Mouse (Mus musculus) mature B cell (primary cell): ENCODE results near the gene Ppp1r14a.

ENCODE experiments used
- in situ Hi-C: fragments of 300-500 bp; cut with MboI; formaldehyde crosslinking; loops from 2 replicates; pipeline ENCODE4 v1.14.3; 2019

Ppp1r14a gene

GRCm38 (mm10) chr7:29303738-29304462 is 14.8 kb downstream of the Ppp1r14a start, which contains the start of gene Dpf1:
TSS of gene Dpf1 (plus strand) at chr7:29303951.
- in situ Hi-C loops, result no loop called here

DNA sequence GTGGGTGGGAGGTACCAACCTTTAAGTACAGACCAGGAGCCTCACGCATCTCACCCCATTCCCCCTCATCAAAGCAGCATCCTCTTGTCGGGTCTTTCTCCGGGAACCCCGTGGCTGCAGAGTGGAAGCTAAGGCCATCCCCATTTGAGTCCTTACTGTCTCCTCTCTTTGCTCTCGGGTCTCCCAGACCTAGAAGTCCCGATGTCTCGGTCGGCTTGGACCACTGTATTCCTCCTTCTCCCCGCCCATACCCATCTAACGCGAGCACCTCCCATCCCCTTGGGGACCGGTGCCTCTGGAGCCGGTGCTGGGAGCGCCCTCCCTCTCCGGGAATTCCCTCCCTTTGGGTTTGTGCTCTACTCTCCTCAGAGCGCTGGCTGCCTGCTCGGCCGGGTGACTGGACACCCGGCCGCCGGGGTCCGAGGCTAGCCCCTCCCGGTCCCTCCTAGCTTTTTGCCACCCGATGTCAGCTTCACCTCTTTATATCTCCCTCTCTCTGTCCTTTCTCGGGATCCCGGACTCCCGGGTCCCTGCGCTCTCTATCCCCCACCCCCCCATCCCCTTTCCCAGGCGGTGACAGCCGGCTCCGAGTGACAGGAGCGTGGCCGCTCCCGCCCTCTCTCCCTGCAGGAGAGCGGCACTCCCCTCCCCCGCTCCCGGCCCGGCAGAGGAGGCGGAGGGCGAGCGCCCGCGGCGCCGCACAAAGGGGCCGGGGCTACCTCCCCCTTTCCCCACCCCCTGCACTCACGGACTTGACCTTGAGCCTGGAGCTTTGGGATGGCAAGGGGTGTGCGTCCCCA is 15.6 kb downstream of the Ppp1r14a start:
- in situ Hi-C loops, result no loop called here

DNA sequence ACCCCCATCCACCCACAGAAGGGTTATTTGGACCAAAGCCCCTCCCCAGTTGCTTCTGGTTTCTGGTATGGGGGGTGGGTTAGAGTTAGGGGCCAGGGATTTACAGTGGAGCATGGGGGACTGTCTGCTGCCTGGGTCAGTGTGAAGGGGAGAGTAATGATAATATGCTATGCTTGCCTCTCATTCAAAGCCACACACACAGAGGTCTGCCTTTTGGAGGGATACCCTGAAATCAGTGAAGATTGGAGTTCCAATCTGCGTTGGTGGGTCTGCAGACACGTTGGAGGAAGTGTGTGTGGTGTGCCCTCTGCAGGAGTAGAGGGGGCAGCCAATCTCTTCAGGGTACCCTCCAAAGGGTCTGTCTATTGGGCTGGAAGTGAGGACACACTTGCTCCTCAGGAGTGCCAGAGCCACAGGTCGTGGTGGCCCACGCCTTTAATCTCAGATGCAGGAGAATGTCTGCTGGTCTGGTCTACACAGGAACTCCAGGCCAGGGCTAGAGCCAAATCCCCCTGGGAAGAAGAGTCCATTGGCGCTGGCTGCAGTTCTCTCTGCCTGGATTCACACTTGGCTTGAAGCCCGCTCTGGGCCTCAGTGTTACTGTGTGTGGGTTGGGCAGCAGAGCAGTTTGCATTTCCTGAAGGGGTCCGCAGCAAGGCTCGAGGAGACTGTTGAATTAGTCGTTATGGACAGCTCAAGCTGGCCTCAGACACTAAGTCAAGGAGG is 16.3 kb downstream of the Ppp1r14a start:
- in situ Hi-C loops, result no loop called here

DNA sequence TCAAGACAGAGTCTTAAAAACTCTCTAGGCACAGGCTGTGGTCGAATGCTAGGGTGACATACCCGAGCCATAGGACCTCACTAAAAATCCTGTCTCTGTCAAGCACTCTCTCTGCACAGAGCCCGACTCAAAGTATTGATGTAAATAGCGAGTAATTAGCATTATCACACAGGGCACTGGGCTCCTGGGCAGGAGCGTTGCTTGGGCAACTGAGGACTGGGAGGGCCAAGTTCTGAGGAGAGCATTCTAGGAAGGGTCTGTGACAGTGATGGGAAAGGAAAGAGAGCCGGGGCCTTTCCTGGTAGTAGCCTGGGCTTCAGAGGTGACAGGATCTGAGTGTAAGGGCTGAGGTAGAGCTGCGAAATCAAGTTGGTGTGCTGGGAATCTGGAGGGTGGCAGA is 17.0 kb downstream of the Ppp1r14a start:
- in situ Hi-C loops, result no loop called here

DNA sequence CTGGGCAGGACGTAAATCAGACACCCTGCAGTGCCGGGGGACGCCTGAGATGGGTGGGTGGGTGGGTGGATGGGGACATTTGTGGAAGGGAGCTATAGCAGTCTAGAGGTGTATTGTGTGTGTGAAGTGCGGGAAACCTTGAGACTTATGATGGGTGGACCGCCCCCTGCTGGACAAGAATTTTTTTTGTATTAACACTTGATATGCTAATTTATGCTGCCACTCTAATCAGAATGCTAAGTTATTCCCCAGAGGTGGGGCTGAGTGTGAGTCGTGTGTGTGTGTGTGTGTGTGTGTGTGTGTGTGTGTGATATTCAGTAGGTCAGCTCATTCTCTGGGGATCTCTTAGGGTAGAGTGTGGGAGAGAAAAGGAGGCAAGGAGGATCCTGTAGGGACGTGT is 17.5 kb downstream of the Ppp1r14a start:
- in situ Hi-C loops, result no loop called here

GRCm38 (mm10) chr7:29307350-29308104 is 18.4 kb downstream of the Ppp1r14a start:
- in situ Hi-C loops, result no loop called here

GRCm38 (mm10) chr7:29309221-29309721 is 20.2 kb downstream of the Ppp1r14a start:
- in situ Hi-C loops, result no loop called here

DNA sequence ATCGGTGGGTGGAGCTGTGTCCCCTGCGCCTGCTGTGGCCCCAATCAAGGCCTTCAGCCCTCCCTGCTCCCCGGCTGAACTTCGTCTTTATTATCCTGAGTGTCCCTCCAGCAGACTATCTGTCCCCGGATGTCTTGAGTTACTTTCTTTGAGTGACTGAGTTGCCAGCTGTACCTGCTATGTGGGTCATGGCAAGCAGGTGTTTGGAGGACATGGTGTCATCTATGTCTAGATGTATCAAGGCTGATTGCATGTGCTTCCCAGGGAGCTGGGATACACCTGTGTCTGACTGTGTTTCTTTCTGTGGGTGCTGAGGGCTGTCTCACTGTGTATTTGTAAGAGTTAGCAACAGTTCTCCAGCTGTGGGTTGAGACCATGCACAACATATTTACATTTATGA is 20.6 kb downstream of the Ppp1r14a start:
- in situ Hi-C loops, result no loop called here

GRCm38 (mm10) chr7:29313051-29313450 is 23.9 kb downstream of the Ppp1r14a start:
- in situ Hi-C loops, result no loop called here

DNA sequence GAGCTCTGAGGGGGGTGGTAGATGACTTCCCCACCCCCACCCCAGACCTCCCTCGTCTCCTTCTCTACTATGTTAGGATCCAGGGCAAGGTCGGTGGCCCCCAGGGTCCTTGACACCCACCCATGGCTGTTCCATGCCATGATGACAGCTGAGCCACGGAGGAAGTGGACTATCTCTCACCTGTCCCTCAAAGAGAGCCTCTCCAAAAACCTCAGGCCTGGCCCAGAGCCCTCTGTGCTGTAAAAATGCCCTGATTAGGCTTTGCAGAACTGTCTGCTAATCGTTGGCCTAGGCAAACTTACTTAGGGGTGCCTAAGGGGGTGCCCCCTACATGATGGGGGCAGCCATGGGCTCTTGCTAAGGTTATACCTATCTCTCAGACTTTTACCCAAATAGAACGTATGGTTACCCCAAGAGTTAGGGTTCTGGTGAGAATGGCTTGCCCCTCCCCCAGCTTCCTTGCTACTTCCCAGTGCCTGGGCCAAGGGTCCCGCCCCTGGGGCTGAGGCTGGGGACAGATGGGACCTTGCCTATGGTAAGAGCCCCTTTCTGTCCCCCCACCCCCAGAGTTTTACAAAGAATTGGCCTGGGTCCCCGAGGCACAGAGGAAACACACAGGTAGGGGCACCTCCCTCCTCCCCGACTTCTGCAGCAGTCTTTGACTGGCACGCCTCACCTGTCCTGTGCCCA is 24.6 kb downstream of the Ppp1r14a start:
- in situ Hi-C loops, result no loop called here

- in situ Hi-C loops, result no loop called here
These were observed 25.9 kb downstream of the Ppp1r14a start for GRCm38 (mm10) chr7:29314844-29315628.

- in situ Hi-C loops, result no loop called here
These were observed 27.1 kb downstream of the Ppp1r14a start for GRCm38 (mm10) chr7:29316137-29316734.

DNA sequence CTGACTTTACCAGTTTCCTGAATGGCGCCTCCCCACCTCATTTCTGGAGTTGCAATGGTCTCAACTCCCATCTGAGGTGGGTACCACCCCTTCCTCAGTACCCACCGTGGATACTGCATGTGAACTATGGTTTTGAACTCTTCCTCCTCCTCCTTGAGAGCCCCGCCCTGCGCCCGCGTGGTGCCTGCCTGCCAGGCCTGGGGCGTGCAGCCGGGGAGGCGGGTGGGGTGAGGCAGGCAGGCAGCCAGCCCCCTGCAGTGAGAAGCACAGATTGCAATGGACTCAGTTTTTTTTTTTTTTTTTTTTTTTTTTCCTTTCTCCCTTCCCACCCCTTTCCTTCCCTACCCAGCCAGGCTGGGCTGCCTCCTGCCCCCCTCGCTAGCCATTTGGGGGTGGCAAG is 27.9 kb downstream of the Ppp1r14a start:
- in situ Hi-C loops, result no loop called here

DNA sequence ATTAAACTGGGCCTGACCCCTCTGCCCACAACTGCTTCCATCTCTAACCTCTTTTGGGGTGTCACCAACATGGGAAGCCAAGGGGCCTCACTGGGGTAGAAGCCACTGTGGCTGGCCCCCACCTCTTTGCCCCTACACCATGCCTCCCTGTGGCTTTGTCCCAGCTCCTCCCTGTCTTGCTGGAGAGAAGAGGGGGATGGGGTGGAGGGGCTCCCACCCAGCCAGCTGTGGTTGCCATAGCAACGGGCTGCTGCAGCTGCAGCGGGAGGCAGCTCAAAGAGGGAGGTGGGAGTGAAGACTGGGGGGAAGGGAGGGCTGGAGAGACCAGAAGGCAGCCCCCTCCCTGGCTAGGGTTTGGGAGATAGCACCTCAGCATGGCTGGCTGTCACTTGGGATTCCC is 28.4 kb downstream of the Ppp1r14a start:
- in situ Hi-C loops, result no loop called here

DNA sequence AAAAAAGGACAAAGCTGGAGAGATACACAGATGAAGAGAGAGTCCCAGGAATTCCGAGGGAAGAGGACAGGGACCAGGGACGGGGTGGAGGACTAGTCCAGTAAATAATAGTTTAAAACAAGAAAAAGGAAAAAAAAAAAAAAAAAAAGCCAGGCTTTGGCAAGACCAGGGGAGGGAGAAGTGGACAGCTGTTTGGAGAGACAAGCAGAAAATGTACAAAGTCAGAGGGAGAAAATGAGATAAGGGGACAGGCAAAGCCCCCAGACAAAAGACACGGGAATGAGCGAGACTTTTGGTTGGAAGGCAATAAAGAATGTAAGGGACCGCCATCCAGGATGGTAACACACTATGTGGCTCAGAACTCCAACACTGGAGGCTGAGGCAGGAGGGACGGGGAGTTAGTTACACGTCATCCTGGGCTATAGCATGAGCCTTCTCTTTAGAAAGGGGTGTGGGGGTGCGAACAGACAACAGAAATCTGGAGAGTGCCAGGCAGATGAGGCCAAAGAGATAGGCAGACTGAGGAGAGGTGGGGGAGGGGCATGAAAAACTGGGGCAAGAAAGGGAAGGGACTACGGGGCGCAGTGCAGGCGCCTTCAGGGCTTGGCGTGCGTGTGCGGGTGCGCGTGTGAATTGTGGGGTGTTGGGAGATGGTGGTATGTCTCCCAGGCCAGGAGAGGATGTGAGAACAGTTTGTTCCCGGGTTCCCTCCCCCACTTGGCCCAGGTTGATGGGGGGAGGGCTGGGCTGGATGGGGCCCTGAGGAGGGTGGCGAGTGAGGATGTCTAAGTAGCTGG is 29.2 kb downstream of the Ppp1r14a start:
- in situ Hi-C loops, result no loop called here

DNA sequence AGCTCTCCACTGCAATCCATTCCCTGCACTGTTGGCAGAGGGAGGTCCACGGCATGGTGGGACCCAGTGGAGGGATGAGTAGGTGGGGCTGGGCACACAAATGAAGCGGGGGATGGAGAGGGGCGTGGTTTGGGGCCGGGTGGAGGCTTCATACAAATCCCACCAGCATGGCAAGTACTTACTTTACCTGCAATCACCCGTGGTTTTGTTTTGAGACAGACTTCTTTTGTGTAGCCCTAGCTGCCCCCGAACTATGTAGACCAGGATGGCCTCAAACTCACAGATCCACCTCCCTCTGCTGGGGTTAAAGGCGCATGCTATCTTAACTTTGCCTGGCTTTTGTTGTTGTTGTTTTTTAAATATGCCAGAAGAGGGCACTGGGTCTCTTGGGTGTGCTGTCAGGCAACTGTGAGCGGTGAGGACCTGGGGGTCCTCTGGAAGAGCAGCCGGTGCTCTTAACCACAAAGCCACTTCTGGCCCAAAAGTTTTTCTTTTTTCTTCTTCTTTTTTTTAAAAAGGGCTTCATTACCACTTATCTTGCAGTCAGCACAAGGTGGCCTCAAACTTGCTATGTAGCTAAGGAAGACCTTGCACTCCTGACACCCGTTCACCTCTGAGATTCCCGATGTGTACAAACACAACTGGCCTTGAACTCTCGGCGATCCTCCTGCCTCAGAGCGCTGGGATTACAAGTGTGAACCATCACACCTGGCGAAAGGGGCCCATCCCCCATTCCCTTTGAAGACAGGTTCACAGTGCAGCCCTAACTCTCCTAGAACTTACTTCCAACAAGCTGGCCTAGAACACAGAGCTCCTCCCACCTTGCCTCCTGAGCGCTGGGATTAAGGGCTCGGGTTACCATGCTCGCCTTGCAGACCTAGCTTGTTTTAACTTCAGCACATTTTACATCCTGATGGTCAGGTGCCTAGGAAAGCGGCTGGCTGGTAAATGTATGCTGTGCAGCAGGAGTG is 30.5 kb downstream of the Ppp1r14a start:
- in situ Hi-C loops, result no loop called here

DNA sequence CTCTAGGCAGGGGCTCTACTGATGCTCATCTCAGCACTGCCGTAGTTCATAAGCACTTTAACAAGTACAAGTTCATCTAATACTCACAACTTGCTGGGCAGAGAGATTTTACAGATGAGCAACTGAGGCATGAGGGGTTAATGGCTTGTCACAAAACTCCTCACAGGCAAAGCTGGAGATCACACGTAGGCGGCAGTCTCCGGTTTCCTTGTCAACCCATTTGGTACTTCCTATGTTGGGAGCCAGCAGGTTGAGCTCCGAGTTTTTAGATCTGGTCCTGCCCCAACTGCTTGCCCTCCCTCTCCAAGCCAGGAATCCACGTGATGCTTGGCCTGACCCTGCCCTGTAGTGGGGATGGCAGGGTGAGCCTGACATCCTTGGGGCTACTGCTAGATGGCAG is 38.0 kb downstream of the Ppp1r14a start:
- in situ Hi-C loops, result no loop called here

GRCm38 (mm10) chr7:29328984-29329383 is 39.9 kb downstream of the Ppp1r14a start:
- in situ Hi-C loops, result no loop called here
